Mouse (Mus musculus) right cerebral cortex, adult 18-20 months (tissue): ENCODE results near the gene Gm4871.
A peak's percentile ranks its signal among the peaks of the same experiment; 100 is the strongest.

Experiments
- DNase-seq: peaks from one replicate; pipeline ENCODE4 v3.0.0; 2022; ENCODE audit warnings: mixed read lengths

Gm4871 gene

DNA sequence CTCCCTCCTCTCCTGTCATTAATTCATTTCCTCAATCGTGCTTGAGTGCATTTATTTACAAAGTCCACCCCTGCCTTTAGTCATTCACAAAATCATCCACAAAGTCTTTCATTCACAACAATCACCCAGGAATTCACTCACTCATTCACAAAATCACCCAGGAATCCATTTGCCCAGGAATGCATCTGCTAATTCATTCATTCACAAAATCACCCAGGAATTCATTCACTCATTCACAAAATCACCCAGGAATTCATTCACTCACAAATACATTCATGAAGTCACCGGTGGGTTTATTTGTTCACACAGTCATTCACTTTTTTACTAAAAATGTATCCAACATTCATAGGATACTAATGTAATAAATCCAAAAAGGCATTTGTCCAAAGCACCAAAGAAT, 42.5 kb downstream of the Gm4871 start:
- no peak for DNase-seq

DNA sequence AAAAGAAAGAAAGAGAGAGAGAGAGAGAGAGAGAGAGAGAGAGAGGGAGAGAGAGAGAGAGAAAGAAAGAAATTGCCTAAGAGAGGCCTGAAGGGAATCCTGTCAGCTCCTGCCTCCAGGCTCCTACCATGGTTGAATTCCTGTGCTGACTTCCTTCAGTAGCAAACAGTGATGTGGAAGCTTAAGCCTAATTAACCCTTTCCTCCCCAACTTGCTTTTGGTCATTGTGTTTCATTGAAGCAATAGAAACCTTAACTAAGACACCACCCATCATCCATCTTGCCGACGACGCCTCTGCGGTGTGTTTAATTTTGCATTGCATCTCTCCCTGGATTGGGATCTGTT, 43.5 kb downstream of the Gm4871 start:
- DNase-seq, result no peak

DNA sequence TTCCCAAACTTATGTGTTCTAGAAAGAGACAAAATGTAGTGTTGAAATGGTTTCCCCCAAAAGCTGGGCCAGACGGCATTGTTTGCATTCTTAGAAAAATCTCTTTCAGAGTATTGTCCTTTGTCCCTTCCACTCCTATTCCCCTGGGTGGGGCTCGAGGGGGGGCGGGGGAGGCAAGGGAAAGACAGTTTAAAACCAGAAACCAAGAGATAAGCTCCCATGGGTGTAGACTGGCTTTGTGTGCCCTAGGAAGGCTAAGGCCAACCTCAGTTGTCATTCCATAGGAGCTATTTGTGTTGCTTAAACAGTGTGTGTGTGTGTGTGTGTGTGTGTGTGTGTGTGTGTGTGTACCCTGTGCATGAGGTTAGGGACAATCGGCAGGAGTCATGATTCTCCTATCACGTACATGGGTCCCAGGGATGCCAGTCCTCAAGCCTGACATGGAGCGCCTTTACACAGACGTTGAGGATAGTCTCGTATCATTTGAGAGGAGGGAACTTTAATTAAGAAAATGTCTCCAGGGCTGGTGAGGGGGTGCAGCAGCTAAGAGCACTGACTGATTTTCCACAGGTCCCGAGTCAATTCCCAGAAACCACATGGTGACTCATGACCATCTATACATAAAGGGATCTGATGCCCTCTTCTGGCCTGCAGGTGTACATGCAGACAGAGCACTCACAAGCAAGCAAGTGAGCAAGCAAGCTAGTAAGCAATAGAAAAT, 44.1 kb downstream of the Gm4871 start:
- DNase-seq, result peak; percentile 60

DNA sequence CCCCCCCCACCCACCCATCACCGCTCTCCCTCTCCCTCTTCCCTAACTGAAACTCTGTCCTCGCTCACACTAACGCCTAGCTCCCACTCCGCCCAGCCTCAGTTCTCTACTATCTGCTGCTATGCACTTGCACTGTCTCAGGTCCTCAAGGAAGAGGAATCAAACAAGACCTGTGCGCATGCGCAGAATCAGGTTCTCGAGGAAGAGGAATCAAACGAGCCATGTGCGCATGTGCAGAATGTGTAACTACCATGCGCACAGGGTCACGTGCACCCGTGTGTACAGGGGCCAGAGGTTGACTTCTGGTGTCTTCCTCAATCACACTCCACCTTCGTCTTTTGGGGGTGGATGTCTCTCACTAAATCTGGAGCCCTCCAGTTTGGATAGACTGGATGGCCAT, 45.0 kb downstream of the Gm4871 start:
- DNase-seq, result no peak

DNA sequence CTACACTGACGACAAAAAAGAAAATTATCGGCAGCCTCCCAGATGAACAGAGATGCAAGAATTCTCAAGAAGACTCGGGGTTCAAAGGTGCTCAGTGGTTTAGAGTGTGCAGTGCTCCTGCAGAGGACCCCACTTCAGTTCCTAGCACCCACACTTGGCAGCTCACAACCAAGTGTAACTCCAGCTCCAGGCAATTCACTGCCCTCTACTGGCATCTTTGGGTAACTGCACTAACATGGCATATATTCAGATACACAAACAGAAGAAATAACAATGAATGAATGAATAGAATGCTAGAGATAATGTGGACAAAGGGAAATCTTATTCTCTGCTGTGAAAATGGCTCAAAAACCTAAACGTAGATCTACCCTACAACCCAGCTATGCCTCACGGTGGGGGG, 47.7 kb downstream of the Gm4871 start:
- no peak for DNase-seq

DNA sequence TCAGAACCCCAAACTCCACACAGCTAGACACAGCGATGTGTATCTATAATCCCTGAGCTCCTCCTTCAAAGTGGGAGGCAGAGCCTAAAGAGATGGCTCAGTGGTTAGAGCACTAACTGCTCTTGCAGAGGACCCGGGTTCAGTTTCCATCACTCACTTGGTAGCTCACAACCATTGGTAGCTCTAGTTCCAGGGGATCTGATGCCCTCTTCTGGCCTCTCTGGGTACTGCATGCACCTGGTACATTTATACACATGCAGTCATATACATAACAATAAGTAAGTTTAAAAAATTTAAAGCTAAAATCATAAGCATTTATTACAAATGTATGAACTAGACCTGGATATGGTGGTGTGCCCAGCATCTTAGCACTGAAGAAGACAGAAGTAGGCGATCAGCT, 49.3 kb downstream of the Gm4871 start:
- no peak for DNase-seq
